Mouse (Mus musculus) yolk sac, embryonic 10.5 days (tissue): ENCODE data around the gene Zfp598.

Experiments
- DNase-seq: peaks from one replicate; pipeline ENCODE4 v3.0.0-alpha.2; 2017; ENCODE audit warnings: low spot score

Zfp598 gene

GRCm38 (mm10) chr17:24722220-24722924, 52.9 kb downstream of the Zfp598 start:
- no peak for DNase-seq

- no peak for DNase-seq
Measured at GRCm38 (mm10) chr17:24723122-24723880, 53.8 kb downstream of the Zfp598 start.

- peak; percentile 45 for DNase-seq
Measured at GRCm38 (mm10) chr17:24723881-24724180, 54.3 kb downstream of the Zfp598 start.

- DNase-seq: peak; percentile 91
Measured at GRCm38 (mm10) chr17:24724184-24724583, 54.7 kb downstream of the Zfp598 start, which contains the start of gene Ndufb10. Gene Ndufb10, minus strand, starts transcription at chr17:24724478.

GRCm38 (mm10) chr17:24725637-24726390, 56.3 kb downstream of the Zfp598 start:
- no peak for DNase-seq

GRCm38 (mm10) chr17:24727618-24728017, 58.1 kb downstream of the Zfp598 start, which contains the start of gene Rpl3l:
Gene Rpl3l, plus strand, starts transcription at chr17:24727820.
- DNase-seq: no peak

GRCm38 (mm10) chr17:24728184-24728583, 58.7 kb downstream of the Zfp598 start:
- no peak for DNase-seq

- DNase-seq: no peak
Measured at GRCm38 (mm10) chr17:24729067-24729466, 59.6 kb downstream of the Zfp598 start.

GRCm38 (mm10) chr17:24730787-24731186, 61.3 kb downstream of the Zfp598 start:
- no peak for DNase-seq
